Mouse (Mus musculus) heart, embryonic 10.5 days (tissue): ENCODE data around the gene Fam161a. TPM values are rescaled to one million over a fixed set of nuclear protein-coding genes. Genes with fewer than 3 reads are reported as not detected.
A peak's percentile ranks its signal among the peaks of the same experiment; 100 is the strongest.

Experiments used
- DNase-seq: peaks from one replicate; pipeline ENCODE4 v3.0.0-alpha.2; 2017; ENCODE audit warnings: low spot score
- H3K27ac ChIP-seq: fragments of 300-500 bp; sonication (generic); 2 replicates; pipeline ENCODE4 v1.5.1; 2016; ENCODE audit warnings: mild to moderate bottlenecking
- H3K27me3 ChIP-seq: fragments of 300-500 bp; sonication (generic); 2 replicates; pipeline ENCODE4 v1.6.1; 2016; ENCODE audit warnings: mild to moderate bottlenecking; ENCODE audit not compliant: poor library complexity, insufficient read depth, severe bottlenecking
- H3K36me3 ChIP-seq: fragments of 300-500 bp; sonication (generic); 2 replicates; pipeline ENCODE4 v1.6.1; 2016; ENCODE audit warnings: mild to moderate bottlenecking, moderate library complexity
- H3K4me1 ChIP-seq: fragments of 300-500 bp; sonication (generic); 2 replicates; pipeline ENCODE4 v1.6.1; 2016; ENCODE audit warnings: mild to moderate bottlenecking
- H3K4me3 ChIP-seq: fragments of 300-500 bp; sonication (generic); 2 replicates; pipeline ENCODE4 v1.5.1; 2016; ENCODE audit warnings: mild to moderate bottlenecking, moderate library complexity
- H3K9me3 ChIP-seq: fragments of 300-500 bp; sonication (generic); 2 replicates; pipeline ENCODE4 v1.6.1; 2016; ENCODE audit warnings: mild to moderate bottlenecking, moderate library complexity
- whole genome bisulfite sequencing: fragments of 180-500 bp; shearing (Covaris S2); methylation state at CpG from one replicate; pipeline ENCODE4 v1.1.7; 2016; 5-methylcytosine and 5-hydroxymethylcytosine counted together
- polyA plus RNA-seq: library from polyadenylated mRNA; unstranded; fragments of >200 nt; fragmentation: Nextera tagmentation; extraction: Ambion mirVana; gene quantifications from 2 replicates; pipeline ENCODE4 v1.2.1, GENCODE M21; 2016

Fam161a gene
- polyA plus RNA-seq, 1 experiment from 2014 or later = 1.5 TPM

DNA sequence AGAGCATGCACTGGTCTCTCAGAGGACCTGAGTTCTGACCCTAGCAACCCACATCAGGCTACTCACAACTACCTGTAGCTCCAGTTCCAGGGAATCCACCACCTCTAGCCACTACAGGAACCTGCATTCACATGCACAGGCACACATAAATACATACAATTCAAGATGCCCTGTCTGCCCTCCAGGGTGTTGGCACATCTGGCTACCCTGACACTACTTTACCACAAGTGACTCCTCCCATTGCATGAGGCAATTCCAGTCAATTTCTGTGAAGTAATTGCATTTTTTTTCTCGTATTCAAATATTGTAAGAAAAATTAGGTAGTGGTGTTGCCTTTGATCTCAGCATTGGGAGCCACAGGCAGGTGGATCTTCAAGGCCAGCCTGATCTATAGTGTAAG lies 28.1 kb upstream of the Fam161a start:
- WGBS = 87% methylated on average over 1 of the region's 1 CpGs
- Histone ChIP-seq H3K27me3 (no peaks in the 10 kb centered on the region), H3K4me3 (no peak overlapping the region), H3K9me3 (no peaks in the 10 kb centered on the region), H3K27ac (no peak overlapping the region), H3K36me3 (peaks cover 26% of the 10 kb centered on the region), H3K4me1 (peaks cover 15% of the 10 kb centered on the region)
- no peak for DNase-seq

DNA sequence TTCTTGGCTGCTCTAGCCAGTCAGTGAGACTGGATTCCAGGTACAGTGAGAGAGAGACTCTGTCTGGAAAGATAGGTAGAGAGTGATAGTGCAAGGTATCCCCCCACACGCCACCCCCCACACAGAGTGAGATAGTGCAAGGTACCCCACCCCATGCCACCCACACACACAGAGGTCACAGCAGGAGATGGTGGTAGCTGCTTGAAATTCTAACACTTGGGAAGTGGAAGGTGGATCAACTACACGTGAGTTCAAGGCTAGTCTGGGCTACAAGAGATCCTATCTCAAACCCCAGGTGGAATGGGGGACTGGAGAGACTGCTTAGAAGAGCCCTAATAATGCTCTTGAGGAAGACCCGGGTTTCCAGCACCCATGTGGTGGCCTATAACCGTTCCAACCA lies 26.3 kb upstream of the Fam161a start:
- peaks cover 22% of the 10 kb centered on the region for H3K36me3 ChIP-seq
- H3K27me3 ChIP-seq = no peaks in the 10 kb centered on the region
- WGBS = 32% methylated on average over 4 of the region's 4 CpGs
- H3K4me3 ChIP-seq = peak overlapping the region; percentile 74
- DNase-seq = no peak
- H3K4me1 ChIP-seq = peaks cover 10% of the 10 kb centered on the region
- H3K9me3 ChIP-seq = no peaks in the 10 kb centered on the region
- H3K27ac ChIP-seq = peak overlapping the region; percentile 95; the same call in 1 of the 2 replicates

DNA sequence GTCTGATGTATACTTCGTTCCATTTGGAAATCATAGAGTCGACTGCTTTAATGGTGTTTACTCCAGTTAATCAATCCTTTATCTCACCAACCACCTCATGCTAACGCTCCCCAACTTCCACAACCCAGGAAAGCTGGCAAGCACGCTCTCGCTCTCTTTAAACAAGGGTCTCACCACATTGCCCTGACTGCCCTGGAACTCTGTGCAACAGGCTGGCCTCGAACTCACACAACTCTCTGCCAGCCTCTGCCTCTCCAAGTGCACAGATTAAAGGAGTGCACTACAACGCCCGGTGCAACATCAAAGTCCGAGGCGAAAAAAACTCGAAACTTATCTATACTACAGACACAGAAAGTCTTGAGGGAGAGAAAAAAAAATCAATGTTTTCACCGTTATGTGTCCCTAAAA lies 25.8 kb upstream of the Fam161a start:
- 2% methylated on average over 12 of the region's 12 CpGs for WGBS
- no peaks in the 10 kb centered on the region for H3K9me3 ChIP-seq
- H3K4me3 ChIP-seq = peak overlapping the region; percentile 74
- no peak for DNase-seq
- peaks cover 22% of the 10 kb centered on the region for H3K36me3 ChIP-seq
- peaks cover 10% of the 10 kb centered on the region for H3K4me1 ChIP-seq
- peak overlapping the region; percentile 95 for H3K27ac ChIP-seq
- H3K27me3 ChIP-seq = no peaks in the 10 kb centered on the region

DNA sequence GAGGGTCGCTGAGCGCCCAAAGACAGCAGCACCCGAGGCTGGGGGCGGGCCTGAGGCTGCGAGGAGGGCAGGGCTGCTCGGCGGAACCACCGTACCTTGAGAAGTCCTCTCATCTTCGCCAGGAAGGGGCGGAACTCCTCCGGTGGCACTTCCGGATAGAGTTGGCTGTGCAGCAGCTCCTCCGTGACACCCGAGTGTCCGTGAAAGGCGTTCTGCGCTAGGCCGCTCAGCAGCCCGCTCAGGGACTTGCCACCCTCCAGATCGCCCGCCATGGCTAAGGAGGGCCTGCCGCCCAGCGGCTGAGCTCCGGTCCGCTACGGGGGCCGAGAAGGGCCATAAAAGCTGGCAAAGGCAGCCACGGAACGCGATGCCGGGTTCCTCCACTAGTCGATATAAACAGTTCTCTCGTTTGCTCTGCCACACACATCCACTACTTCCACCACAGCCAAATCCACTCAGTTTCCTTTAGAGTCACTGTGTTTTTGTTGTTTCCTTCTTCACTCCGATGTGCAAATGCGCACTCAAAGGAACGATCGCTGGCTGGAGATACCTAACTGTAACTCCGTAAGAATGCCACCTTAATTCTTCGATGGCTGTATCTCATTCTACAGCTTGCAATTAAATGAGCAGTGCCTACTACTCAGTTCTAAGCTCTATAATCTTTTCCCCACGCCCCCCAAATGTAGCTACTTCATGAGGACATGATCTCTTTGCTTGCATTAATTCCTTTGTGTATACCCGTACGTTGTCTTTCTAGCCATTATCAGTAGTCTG lies 25.2 kb upstream of the Fam161a start, which contains the start of the genes Gm28048 and Commd1:
Gm28048 (minus strand) TSS at position 107 of the 774 bp plus-strand sequence.
Commd1 (minus strand) TSS at position 399 of the 774 bp plus-strand sequence.
- H3K4me1 ChIP-seq = peaks cover 10% of the 10 kb centered on the region
- H3K4me3 ChIP-seq = peak within 1 kb of the TSS; percentile 74
- peaks cover 18% of the 10 kb centered on the region for H3K36me3 ChIP-seq
- 3% methylated on average over 42 of the region's 42 CpGs for WGBS
- no peaks in the 10 kb centered on the region for H3K27me3 ChIP-seq
- no peaks in the 10 kb centered on the region for H3K9me3 ChIP-seq
- peak; percentile 95 for DNase-seq
- H3K27ac ChIP-seq = peak within 1 kb of the TSS; percentile 95

DNA sequence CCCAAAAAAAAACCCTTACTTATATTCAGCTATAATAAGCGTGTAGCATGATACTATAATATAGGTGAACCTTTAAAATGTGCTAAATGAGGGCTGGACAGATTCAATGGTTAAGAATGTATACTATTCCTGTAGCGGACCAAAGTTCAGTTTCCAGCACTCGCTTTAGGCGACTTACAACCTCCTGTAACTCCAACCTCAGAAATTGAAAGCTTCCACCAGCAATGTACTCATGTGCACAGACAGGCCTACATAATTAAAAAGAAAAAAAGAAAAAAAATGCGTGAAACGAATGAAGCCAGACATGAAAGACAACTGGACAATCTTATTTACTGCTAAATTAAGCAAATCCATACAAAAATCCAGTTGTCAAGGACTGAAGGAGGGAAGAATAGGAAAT lies 24.5 kb upstream of the Fam161a start:
- WGBS = 70% methylated on average over 6 of the region's 6 CpGs
- Histone ChIP-seq H3K27me3 (no peaks in the 10 kb centered on the region), H3K4me1 (peaks cover 10% of the 10 kb centered on the region), H3K9me3 (no peaks in the 10 kb centered on the region), H3K4me3 (peak overlapping the region; percentile 74; the same call in 1 of the 2 replicates), H3K27ac (peak overlapping the region; percentile 95; the same call in 1 of the 2 replicates), H3K36me3 (peaks cover 12% of the 10 kb centered on the region)
- no peak for DNase-seq

DNA sequence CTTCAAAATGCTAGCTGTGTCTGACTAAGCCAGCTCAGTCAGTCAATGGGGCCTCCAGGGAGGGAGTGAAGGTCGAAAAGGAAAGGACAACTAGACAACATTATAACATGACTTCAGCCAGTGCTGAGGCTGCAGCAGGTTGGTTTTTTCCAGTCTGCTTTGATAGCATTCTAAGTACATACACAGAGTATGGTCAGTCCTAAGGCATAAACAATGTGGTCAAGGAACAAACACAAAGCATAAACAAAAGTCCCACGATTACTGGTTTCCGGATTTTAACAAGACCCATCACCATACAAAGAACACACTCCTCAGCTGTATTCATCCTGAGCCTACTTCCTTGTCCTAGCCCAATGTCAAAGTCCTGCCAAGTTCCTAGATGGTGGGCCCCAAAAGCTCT lies 21.8 kb upstream of the Fam161a start:
- DNase-seq = no peak
- Histone ChIP-seq H3K27ac (no peak overlapping the region), H3K36me3 (no peaks in the 10 kb centered on the region), H3K27me3 (no peaks in the 10 kb centered on the region), H3K4me3 (no peak overlapping the region), H3K9me3 (no peaks in the 10 kb centered on the region), H3K4me1 (peaks cover 10% of the 10 kb centered on the region)
- WGBS = 78% methylated on average over 3 of the region's 3 CpGs

DNA sequence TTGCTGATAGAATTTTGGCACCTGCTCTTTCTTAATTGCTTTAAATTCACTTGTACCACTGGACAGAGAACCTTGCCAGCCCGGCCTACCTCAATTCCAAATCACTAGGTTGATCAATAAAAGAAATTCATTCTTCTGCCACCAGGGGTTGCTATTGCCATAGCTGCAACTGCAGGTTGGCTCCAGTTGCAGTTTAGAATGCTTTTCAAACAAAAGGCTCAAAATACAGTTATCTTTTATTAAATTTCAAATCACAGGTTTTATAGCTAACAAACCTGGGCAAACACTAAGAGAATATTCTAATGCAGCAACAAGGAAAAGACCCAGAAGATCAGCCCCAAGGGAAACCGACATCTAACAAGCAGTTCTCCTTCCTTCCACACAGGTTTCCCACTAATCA lies 20.0 kb upstream of the Fam161a start:
- no peaks in the 10 kb centered on the region for H3K36me3 ChIP-seq
- no peak for DNase-seq
- H3K4me1 ChIP-seq = peaks cover 11% of the 10 kb centered on the region
- no peak overlapping the region for H3K4me3 ChIP-seq
- no peaks in the 10 kb centered on the region for H3K9me3 ChIP-seq
- WGBS = 62% methylated on average over 2 of the region's 2 CpGs
- H3K27ac ChIP-seq = no peak overlapping the region
- no peaks in the 10 kb centered on the region for H3K27me3 ChIP-seq

DNA sequence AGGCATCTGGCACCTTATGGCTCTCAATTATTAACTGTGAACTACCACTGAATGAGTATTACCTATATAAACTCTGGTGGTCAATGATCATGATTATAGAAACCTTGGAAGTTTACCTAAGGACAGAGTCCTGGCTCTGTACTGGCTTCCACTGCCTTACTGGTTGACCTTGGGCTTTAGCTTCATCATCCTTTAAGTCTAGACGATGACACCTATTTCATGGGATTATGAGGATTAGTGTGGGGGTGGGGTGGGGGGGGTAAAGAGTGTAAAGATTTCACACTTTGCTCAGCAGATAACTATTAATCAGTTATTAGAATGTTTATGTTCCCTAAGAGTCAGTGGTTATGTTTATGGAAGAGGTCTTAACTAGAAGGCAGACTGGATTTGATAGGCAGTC lies 17.5 kb upstream of the Fam161a start:
- H3K4me1 ChIP-seq = peaks cover 10% of the 10 kb centered on the region
- H3K9me3 ChIP-seq = no peaks in the 10 kb centered on the region
- peak overlapping the region; percentile 98 for H3K4me3 ChIP-seq
- peak overlapping the region; percentile 99 for H3K27ac ChIP-seq
- H3K27me3 ChIP-seq = no peaks in the 10 kb centered on the region
- DNase-seq = no peak
- 48% methylated on average over 1 of the region's 1 CpGs for WGBS
- H3K36me3 ChIP-seq = peaks cover 17% of the 10 kb centered on the region

DNA sequence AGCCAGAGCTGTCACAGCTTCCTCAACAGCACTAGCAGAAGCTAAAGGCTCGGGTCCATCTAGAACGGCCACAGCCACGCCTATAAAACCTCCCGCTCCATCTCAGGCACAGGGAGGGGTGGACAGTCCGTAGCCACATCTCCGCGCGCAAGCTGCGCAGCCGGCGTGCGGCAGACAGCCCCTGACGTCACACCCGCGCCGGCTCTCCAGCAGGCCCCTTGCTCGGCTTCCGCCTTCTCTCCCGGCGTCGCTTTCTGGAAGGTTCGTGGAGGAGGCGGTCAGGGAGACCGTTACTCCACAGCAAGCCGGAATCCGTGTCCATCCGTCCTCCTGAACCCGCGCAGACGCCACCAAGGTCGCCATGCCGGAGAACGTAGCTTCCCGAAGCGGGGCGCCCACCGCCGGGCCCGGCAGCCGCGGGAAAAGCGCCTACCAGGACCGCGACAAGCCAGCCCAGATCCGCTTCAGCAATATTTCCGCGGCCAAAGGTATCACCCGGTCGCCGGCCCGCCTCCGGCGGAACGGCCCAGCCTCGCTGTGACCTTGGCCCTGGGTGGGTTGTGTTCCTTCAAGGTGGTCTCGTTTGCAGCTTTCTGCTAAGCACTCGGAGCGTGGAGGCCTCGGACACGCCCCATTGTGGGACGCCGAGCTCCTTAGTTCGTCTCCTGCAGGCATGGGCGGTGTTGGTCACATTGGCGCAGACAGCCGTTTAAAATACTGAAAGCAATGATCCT lies 16.8 kb upstream of the Fam161a start, which contains the start of gene Cct4:
Cct4 (plus strand) TSS at position 127 of the 734 bp plus-strand sequence.
- Histone ChIP-seq H3K4me1 (peaks cover 10% of the 10 kb centered on the region), H3K27me3 (no peaks in the 10 kb centered on the region), H3K9me3 (no peaks in the 10 kb centered on the region), H3K36me3 (peaks cover 25% of the 10 kb centered on the region), H3K27ac (peak within 1 kb of the TSS; percentile 99), H3K4me3 (peak within 1 kb of the TSS; percentile 98)
- WGBS = under 1% methylated on average over 66 of the region's 66 CpGs
- DNase-seq = peak; percentile 98

DNA sequence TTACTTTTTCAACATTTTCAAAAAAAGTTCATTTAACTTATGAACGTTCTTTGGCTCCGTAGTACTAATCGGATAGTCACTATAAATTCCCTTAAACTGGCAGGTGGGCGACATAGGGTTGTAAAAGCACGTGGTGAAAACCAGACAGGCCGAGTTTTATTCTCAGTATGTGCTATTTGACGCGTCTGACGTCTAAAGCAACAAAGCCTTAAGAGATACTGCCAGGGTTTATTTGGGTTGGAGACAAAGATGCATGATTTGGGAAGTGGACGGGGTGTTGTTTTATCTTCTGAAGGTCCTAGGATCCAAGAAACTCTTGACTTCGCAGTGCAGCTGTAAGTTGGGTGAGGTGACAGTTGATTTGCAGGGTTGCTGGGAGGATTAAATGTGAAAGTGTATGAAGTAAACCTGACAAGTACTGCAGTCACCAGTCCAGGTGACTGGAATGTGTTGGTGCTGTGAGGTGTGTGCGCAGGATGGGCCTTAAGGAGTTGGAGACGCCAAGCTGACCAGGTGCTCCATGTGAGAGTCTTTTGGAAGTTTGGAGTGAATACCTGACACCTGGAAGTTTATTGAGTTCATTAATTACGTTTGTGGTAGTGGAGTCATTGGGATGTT lies 16.0 kb upstream of the Fam161a start:
- peaks cover 10% of the 10 kb centered on the region for H3K4me1 ChIP-seq
- H3K36me3 ChIP-seq = peaks cover 33% of the 10 kb centered on the region
- peak overlapping the region; percentile 98 for H3K4me3 ChIP-seq
- no peak for DNase-seq
- H3K9me3 ChIP-seq = no peaks in the 10 kb centered on the region
- no peaks in the 10 kb centered on the region for H3K27me3 ChIP-seq
- WGBS = 9% methylated on average over 14 of the region's 14 CpGs
- H3K27ac ChIP-seq = peak overlapping the region; percentile 99

DNA sequence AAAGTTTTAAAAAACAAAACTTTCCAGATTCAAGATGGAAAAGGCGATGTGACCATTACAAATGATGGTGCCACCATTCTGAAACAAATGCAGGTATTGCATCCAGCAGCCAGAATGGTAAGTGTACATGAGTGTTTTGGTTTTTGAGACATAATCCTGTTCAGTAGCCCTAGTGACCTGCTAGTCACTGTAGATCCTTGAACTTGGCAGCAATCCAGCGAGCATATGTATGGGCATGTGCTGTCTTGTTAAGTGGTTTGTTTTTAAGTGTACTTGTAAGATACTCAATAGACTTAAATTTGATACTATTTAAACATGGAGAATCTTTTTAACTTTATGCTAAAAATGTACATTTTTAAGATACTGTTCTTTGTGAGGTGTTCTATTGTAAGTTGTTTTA lies 13.1 kb upstream of the Fam161a start:
- peaks cover 62% of the 10 kb centered on the region for H3K36me3 ChIP-seq
- no peaks in the 10 kb centered on the region for H3K9me3 ChIP-seq
- WGBS = 91% methylated on average over 2 of the region's 2 CpGs
- no peak for DNase-seq
- peaks cover 10% of the 10 kb centered on the region for H3K4me1 ChIP-seq
- H3K4me3 ChIP-seq = no peak overlapping the region
- no peaks in the 10 kb centered on the region for H3K27me3 ChIP-seq
- H3K27ac ChIP-seq = no peak overlapping the region

DNA sequence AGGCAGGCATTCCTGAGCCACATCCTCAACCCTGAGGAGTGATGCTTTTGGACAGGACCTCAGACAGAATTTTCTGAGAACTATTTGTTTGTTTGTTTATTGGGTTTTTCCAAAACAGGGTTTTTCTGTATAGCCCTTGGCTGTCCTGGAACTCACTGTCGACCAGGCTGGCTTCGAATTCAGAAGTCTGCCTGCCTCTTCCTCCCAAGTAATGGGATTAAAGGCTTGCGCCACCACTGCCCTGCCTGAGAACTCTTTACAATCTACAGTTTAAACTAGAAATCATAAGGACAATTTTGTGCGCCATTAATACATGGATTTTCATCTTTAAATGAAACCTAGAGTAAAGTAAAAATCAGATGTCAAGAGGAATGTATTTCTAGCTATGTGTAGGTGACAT lies 11.9 kb upstream of the Fam161a start:
- Histone ChIP-seq H3K4me3 (no peak overlapping the region), H3K27ac (no peak overlapping the region), H3K9me3 (no peaks in the 10 kb centered on the region), H3K27me3 (no peaks in the 10 kb centered on the region), H3K36me3 (peaks cover 74% of the 10 kb centered on the region), H3K4me1 (peaks cover 10% of the 10 kb centered on the region)
- WGBS = 95% methylated on average over 4 of the region's 4 CpGs
- DNase-seq = no peak

DNA sequence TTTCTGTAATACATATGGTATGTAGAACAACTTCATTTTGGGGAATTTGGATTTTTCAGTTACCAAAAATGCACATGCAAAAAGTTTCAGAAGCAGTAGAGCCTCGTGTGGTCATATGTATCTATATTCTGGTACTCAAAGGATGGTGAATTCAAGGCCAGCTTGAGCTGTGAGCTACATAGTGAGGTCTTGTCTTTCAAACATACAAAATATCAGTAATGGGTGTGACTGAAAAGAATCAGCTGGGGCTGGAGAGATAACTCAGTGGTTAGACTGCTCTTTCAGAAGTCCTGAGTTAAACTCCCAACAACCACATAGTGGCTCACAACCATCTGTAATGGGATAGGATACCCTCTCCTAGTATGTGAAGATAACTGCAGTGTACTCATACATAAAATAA lies 9.0 kb upstream of the Fam161a start:
- H3K9me3 ChIP-seq = no peaks in the 10 kb centered on the region
- DNase-seq = no peak
- H3K4me3 ChIP-seq = no peak overlapping the region
- WGBS = 67% methylated on average over 1 of the region's 1 CpGs
- no peaks in the 10 kb centered on the region for H3K4me1 ChIP-seq
- H3K27me3 ChIP-seq = no peaks in the 10 kb centered on the region
- H3K27ac ChIP-seq = no peak overlapping the region
- H3K36me3 ChIP-seq = peaks cover 99% of the 10 kb centered on the region
